Mouse (Mus musculus): ENCODE results near the gene Ppp3ca.

DNA sequence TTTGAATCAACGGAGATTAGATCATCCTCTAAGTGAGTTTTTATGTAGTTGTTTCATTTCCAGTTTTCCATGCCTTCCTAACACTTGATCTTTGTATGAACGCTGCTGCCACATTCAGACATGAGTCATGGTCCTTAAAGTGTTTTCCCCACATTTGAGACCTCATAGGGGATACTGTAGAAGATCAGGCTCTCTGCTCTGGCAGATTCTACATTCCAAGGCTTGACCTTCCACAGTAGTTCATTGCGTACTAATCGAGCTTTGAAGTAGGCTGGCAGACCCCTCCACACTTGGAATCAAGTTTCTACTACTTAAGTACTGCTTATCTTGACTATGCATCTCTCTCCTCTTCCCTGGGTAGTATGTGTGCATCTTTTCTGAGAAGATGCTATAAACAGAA, 183.7 kb downstream of the Ppp3ca start:
- TF ChIP-seq CTCF (IDR thresholded peaks at IDR 0.05; ENCODE audit: low read depth) (no peak), EP300 (IDR thresholded peaks at IDR 0.05; ENCODE audit: low read depth) (no peak)

All from liver, postnatal 0 days (tissue).